Mouse (Mus musculus): Measurements from ENCODE around the gene Hist2h2aa2.

DNA sequence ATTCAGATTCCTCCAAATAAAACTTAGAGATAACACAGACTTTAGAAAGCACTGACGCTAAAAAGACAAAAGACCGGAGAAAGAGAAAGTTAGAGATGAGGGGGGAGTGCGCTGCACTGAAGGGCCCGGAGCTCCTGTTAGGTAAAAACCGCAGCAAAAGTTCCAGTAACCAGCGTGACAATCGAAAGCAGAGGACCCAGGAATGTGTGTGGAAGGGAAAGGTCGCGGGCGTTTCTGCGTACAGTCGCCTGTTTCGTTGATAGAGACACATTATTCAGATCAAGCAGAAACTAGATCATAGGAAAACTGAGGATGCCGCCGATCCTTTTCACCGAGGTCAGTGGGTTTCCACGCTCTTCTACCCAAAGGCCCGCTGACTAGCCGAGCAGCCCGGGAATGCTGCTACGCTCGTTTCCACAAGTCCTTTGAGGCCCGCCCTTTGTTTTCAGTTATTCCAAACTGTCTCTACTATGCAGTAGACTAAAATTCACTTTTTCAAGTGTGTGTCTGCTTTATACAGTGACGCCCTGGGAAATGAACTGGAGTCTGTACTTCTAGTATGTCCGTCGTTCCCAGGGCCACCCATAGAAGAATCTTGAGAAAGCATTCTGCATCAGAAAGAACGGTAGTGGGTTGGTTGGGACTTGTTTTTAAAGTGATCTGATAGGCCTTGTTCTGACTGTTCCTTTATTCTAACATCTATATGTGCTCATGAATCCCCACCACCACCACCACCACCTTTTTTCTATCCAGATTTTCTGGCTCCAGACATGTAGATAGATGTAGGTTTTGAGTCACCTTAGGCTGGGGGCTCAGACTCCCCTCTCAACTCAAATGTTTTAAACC is 23.7 kb upstream of the Hist2h2aa2 start:
- TF ChIP-seq POLR2A (IDR thresholded peaks at IDR 0.05; ENCODE audit: extremely low read depth, insufficient read depth, low read length), result no peak
- no peak for TF ChIP-seq CTCF (IDR thresholded peaks at IDR 0.05; ENCODE audit: extremely low read depth, insufficient read depth, low read length)
